Mouse (Mus musculus): Measurements from ENCODE around the gene Nlrp10. TPM values are rescaled to one million over a fixed set of nuclear protein-coding genes. Genes with fewer than 3 reads are reported as not detected.

Nlrp10 gene
- total RNA-seq, 2 experiments from 2014 or later: 0.14 to 0.18 TPM

DNA sequence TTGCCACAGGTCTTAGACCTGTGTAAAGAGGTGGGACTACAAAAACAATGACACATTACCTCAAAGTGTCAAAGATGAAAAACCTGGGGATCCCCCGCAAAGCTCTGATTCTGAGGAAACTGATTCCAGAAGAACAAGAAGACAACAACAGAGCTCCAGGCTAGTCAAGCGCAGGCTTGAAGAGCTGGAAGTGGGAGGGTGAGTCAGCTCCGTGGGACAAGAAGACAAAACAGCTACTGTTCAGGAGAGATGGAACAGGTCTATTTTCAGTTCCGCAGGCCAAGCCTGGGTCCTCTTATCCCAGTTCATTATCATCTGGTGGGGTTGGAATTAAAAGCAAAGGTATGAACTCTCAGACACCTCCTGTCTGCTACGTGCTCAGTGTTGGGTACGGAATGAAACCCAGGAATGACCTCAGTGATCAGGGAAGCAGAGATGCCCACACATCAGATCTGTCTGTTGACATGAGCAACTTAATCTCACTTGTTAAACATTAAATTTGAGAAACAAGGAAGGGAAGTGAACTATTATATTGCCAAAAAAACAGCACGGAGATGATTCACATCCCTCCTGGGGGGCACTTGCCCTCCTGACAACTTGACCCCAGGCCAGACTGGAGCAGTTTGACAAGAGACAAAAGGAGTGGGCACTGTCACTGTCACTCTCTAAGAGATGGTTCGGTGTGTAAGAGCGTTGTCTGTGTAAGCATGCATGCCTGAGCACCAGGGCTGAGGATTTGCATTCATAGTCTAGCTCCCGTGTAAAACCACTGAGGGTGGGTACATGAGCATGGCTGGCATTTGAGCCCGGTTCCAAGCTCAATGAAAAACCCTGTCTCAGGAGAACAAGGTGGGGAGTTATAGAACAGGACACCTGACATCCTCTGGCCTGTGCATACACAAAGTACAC is 1.4 kb downstream of the Nlrp10 start:
- intact Hi-C loops (cut with DNase I): no loop called here
- no peak for DNase-seq

DNA sequence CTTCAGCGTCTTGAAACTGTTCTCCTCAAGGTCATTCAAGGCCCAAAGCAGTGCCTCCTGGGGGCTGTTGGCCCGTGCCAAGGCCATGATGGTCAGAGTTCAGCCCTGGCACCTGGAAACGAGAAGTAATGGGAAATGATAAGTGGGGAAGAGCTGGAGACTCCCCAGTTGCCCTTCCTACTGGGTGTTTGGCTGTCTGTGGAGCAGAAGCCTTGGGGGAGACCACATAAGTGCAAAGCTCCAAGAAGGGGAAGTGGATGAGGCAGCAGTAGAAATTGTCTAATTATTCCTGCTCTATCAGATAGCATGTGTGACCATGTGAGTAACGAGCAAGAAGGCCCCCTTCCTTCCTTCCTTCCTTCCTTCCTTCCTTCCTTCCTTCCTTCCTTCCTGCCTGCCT is 2.9 kb downstream of the Nlrp10 start:
- DNase-seq: no peak

DNA sequence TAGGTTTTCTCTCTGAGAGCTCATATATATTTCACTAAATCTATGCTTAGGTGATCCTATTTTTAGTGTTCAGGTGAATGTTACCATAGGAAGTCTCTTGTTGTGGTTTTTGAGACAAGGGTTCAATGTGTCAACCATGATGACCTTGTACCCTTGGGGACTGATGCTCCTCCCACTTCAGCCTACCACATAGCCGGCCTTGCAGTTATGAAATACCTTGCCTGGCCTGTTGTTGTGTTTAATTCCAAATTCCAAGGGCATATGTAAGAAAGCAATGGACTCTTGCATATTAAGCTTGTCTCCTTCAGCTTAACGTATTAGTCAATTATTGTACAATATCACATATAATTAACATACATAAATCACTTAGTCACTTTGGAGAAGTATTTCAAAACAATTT is 26.0 kb downstream of the Nlrp10 start:
- intact Hi-C loops (cut with DNase I): no loop called here
- DNase-seq: no peak

More for the DNA sequence above, 2.9 kb downstream of the Nlrp10 start:
- intact Hi-C loops (cut with DNase I): no loop called here

DNA sequence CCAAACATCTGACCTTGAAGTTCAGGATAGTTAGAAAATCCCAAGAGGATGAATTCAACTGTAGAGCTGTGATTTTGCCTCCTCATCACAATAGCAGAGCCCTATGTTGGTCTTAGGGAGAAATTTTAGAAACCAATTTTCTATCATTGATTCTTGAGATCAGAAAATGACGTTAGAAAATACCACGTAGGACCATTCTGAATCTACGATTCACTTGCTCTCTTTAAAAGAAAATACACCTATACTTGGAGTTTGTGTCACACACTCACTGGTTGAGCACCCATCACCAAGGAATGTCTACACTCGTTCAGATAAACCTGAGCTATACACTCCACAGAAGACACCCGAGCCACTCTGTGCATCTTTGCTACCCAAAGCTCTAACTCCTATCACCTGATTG is 35.7 kb downstream of the Nlrp10 start, which contains the start of gene Olfr519:
Gene Olfr519 (minus strand): TSS at position 101 of the 400 bp plus-strand sequence.
- DNase-seq: no peak
- intact Hi-C loops (cut with DNase I): loop anchor here (10.0 kb wide), 1 partner anchor 50 kb away; no protein-coding TSS in a partner anchor

DNA sequence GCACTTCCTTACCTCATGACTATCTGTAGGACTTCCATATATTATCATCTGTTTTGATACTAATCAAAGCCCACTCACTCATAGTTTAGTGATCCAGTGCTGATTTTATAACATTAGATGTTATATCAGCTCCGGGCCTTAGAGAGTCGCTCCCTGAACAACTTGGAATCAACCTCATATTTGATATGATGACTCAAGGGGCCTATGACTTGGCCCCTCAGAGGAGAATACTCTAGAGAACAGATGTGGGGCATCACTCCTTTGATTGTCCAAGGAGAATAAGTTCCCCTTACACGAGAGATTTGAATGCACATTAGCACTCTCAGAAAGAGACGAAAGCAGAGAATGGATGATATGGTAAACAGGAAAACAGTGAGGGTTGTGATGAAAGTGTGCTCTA is 45.1 kb downstream of the Nlrp10 start, which contains the start of gene Olfr518:
Gene Olfr518 (minus strand): TSS at position 101 of the 400 bp plus-strand sequence.
- no peak for DNase-seq
- intact Hi-C loops (cut with DNase I): no loop called here

DNA sequence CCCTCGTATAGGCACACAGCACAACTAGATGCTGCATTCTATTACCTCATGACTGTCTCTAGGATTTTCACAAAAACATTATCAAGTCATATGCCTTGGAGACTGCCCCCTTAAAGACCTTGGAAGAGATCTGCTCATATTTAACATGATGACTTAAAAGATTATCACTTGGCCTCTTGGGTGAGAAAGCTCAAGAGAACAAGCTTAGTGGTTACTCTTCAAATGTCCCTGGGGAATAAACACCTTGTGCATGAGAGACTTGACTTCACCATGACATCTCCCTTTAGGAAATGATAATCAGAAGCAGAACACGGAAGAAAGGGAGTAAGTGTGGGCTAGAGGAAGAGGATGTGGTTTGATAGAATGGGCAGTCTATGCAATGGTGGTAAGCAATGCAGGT is 57.7 kb downstream of the Nlrp10 start, which contains the start of gene Olfr517:
Gene Olfr517 (minus strand): TSS at position 101 of the 400 bp plus-strand sequence.
- intact Hi-C loops (cut with DNase I): no loop called here

More for the DNA sequence above, 57.7 kb downstream of the Nlrp10 start, which contains the start of gene Olfr517:
- DNase-seq: no peak

Other genes starting within 250 kb of the Nlrp10 start
- gene Olfr512, start 216.9 kb downstream of the Nlrp10 start, total RNA-seq (2021): not detected
- not detected for gene Olfr513, start 179.2 kb downstream of the Nlrp10 start, total RNA-seq (2021)
- not detected for gene Olfr514, start 104.2 kb downstream of the Nlrp10 start, total RNA-seq (2021)
- gene Olfr516, start 79.6 kb downstream of the Nlrp10 start, total RNA-seq (2021): not detected
- not detected for gene Olfr517, start 57.8 kb downstream of the Nlrp10 start, total RNA-seq (2021)
- gene Olfr518, start 45.2 kb downstream of the Nlrp10 start, total RNA-seq (2021): not detected
- not detected for gene Olfr519, start 35.8 kb downstream of the Nlrp10 start, total RNA-seq (2021)
- gene Eif3f, start 4.2 kb upstream of the Nlrp10 start, total RNA-seq (2021): 100 to 1,000 TPM; 160 to 173 TPM
- gene Tub, start 20.2 kb upstream of the Nlrp10 start, total RNA-seq (2021): 100 to 1,000 TPM; 186 to 189 TPM
- 10 to 100 TPM; 37.8 to 39.4 TPM for gene Ric3, start 153.2 kb upstream of the Nlrp10 start, total RNA-seq (2021)
- 10 to 100 TPM; 46.0 to 48.5 TPM for gene Lmo1, start 245.0 kb upstream of the Nlrp10 start, total RNA-seq (2021)